Mouse (Mus musculus) brain, embryonic 14.5 days (tissue): ENCODE results near the gene Rap1gap2.

Source experiments
- CTCF ChIP-seq: fragments of 200-500 bp; IDR thresholded peaks from 2 replicates; pipeline ENCODE4 v1.5.1; 2012; ENCODE audit warnings: inconsistent platforms, mild to moderate bottlenecking, moderate library complexity, borderline replicate concordance; ENCODE audit not compliant: insufficient read depth, insufficient read length; ENCODE audit errors: extremely low read depth
- POLR2A ChIP-seq: fragments of 200-500 bp; IDR thresholded peaks from 2 replicates; pipeline ENCODE4 v1.6.1; 2012; ENCODE audit warnings: mild to moderate bottlenecking, inconsistent platforms, borderline replicate concordance; ENCODE audit not compliant: poor library complexity, insufficient read depth, insufficient read length, severe bottlenecking; ENCODE audit errors: extremely low read depth

DNA sequence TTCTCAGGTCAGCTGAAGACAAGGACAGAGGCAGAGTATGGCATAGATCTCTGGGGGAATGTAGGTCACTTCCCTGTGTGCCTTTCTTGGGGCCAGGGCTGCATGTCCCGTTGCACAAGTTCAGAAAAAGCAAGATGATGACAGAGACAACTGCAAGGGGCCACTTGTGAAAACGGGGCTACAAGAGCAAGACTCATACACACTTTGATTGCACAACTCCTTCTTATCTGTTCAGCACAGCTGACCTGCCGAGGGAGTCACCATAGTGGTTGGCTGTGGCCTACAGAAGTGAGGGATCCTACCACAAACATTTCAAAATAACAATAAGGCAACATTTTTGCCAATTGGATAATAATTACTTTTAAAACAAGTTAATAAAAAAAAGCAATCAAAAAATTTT lies 33.6 kb downstream of the Rap1gap2 start:
- TF ChIP-seq POLR2A (no peak), CTCF (no peak)
